Mouse (Mus musculus): ENCODE results near the gene Echdc2.

DNA sequence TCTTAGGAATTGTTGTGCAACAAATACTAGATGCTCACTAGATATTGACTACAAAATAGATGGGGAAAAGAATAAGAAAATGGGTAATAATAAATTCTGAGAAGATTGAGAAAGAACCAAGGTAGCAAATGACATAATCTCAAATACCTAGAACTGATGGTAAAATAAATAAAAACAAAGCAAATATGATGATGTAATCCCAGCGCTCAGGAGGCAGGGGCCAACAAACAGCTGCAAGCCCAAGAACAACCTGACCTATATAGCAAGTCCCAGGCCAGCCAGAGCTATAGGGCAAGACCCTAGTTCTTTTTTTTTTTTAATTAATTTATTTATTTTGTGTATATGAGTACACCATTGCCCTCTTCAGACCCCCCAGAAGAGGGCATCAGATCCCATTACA is 41.1 kb upstream of the Echdc2 start:
- TF ChIP-seq CTCF (IDR thresholded peaks at IDR 0.05; ENCODE audit: insufficient read depth, low read depth, low read length) (no peak), POLR2A (IDR thresholded peaks at IDR 0.05; ENCODE audit: insufficient read depth, low read depth, low read length) (no peak)
